Mouse (Mus musculus): Measurements from ENCODE around the gene Gda. TPM values are rescaled to one million over a fixed set of nuclear protein-coding genes. Genes with fewer than 3 reads are reported as not detected.

Gene Gda
- polyA plus RNA-seq, 1 experiment from 2014 or later: 0.24 TPM

- Histone ChIP-seq H3K36me3 (ENCODE audit: control insufficient read depth, insufficient read depth, low read length) (no peaks in the 10 kb centered on the region), H3K9ac (ENCODE audit: low read depth, low read length) (no peak overlapping the region), H3K27me3 (ENCODE audit: control insufficient read depth, insufficient read depth, low read length) (no peaks in the 10 kb centered on the region), H3K27ac (ENCODE audit: low read depth, low read length) (no peak overlapping the region), H3K4me2 (replicated peaks; ENCODE audit: low read depth, low read length) (no peak overlapping the region), H3K9me3 (ENCODE audit: control insufficient read depth, low read length) (no peaks in the 10 kb centered on the region), H3K4me1 (ENCODE audit: control insufficient read depth, insufficient read depth, low read length) (no peaks in the 10 kb centered on the region), H3K4me3 (ENCODE audit: low read length) (no peak overlapping the region)
- no peak for ATAC-seq (ENCODE audit: low FRiP score, low TSS enrichment)
- WGBS: 70% methylated on average over 2 of the region's 2 CpGs
Measured at GRCm38 (mm10) chr19:21386842-21387241, 86.4 kb downstream of the Gda start.

DNA sequence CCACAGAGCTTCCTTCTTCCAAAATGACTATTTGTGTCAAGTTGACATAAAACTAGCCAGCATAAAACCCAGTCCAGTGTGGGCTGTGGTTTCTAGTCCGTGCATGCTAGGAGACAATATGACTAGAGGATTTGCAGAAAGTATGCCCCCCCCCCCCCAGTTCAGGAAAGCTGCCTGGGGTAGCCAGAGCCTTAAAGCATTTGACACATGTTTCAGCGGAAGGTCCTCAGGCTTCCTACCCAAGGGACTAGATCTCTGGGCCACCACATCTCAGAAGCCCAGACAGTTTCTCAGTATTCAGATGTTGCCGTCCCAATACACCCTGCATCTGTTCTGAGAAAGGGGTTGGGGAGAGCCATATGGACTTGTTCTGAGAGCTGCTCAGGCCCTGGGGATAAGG lies 89.0 kb downstream of the Gda start:
- Histone ChIP-seq H3K4me2 (replicated peaks; ENCODE audit: low read depth, low read length) (no peak overlapping the region), H3K4me3 (ENCODE audit: low read length) (no peak overlapping the region), H3K9ac (ENCODE audit: low read depth, low read length) (no peak overlapping the region), H3K4me1 (ENCODE audit: control insufficient read depth, insufficient read depth, low read length) (no peaks in the 10 kb centered on the region), H3K27me3 (ENCODE audit: control insufficient read depth, insufficient read depth, low read length) (no peaks in the 10 kb centered on the region), H3K36me3 (ENCODE audit: control insufficient read depth, insufficient read depth, low read length) (no peaks in the 10 kb centered on the region), H3K9me3 (ENCODE audit: control insufficient read depth, low read length) (no peaks in the 10 kb centered on the region), H3K27ac (ENCODE audit: low read depth, low read length) (no peak overlapping the region)
- 80% methylated on average over 3 of the region's 3 CpGs for WGBS
- no peak for ATAC-seq (ENCODE audit: low FRiP score, low TSS enrichment)

DNA sequence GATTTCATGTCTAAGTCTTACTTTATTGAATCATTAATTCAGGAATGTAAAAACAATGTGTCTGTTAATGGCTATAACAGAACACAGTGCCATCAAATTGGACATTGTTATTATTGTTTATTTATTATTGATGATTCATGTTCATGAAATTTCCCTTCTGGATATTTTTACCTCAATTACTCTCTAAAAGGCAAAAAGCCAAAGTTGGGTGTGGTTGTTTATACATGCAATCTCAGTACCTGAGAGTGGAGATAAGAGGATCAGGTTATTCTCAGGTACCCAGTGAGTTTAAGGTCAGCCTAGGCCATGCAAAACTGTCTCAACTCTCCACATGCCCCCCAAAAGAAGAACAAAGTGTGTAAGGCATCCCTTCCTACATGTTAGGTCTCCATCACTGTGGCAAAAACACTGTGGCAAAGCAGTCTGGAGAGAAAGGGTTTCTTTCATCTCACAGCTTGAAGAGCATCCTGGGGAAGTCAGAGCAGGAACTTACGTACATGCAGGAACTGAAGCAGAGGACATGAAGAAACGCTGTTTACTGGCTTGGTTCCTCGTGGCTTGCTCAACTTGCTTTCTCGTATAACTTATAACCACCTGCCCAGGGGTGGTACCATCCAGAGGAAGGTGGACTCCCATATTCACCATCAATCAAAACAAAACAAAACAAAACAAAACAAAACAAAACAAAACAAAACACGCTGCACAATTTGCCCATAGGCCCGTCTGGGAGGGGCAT lies 89.6 kb downstream of the Gda start:
- Histone ChIP-seq H3K36me3 (ENCODE audit: control insufficient read depth, insufficient read depth, low read length) (no peaks in the 10 kb centered on the region), H3K9me3 (ENCODE audit: control insufficient read depth, low read length) (no peaks in the 10 kb centered on the region), H3K27me3 (ENCODE audit: control insufficient read depth, insufficient read depth, low read length) (no peaks in the 10 kb centered on the region), H3K4me3 (ENCODE audit: low read length) (no peak overlapping the region), H3K9ac (ENCODE audit: low read depth, low read length) (no peak overlapping the region), H3K27ac (ENCODE audit: low read depth, low read length) (no peak overlapping the region), H3K4me2 (replicated peaks; ENCODE audit: low read depth, low read length) (no peak overlapping the region), H3K4me1 (ENCODE audit: control insufficient read depth, insufficient read depth, low read length) (no peaks in the 10 kb centered on the region)
- no peak for ATAC-seq (ENCODE audit: low FRiP score, low TSS enrichment)
- WGBS: 81% methylated on average over 6 of the region's 6 CpGs

DNA sequence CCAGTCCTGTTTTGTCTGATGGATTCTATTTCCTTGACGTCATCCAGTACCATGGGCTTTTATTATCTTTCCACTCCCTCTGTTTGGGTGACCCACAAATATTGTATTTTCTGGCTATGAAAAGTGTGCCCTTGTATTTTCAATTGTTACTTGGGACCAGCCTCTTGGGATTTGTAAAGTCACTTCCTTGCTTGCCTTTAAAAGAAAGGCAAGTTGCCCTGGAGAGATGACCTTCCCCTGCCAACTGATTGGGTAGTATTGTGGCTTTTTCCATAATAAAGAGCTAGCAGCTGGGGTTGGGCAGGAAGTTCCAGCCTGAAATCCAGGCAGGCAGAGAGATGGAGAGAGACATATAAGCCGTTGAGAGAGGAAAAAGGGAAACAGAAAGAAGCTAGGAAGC lies 91.5 kb downstream of the Gda start:
- H3K4me2 ChIP-seq (replicated peaks; ENCODE audit: low read depth, low read length): no peak overlapping the region
- WGBS: 58% methylated on average over 2 of the region's 2 CpGs

GRCm38 (mm10) chr19:21379195-21379594 lies 94.0 kb downstream of the Gda start:
- no peaks in the 10 kb centered on the region for H3K36me3 ChIP-seq (ENCODE audit: control insufficient read depth, insufficient read depth, low read length)
- H3K27me3 ChIP-seq (ENCODE audit: control insufficient read depth, insufficient read depth, low read length): no peaks in the 10 kb centered on the region
- H3K9me3 ChIP-seq (ENCODE audit: control insufficient read depth, low read length): no peaks in the 10 kb centered on the region
- no peak overlapping the region for H3K9ac ChIP-seq (ENCODE audit: low read depth, low read length)
- H3K4me2 ChIP-seq (replicated peaks; ENCODE audit: low read depth, low read length): no peak overlapping the region
- no peak overlapping the region for H3K4me3 ChIP-seq (ENCODE audit: low read length)
- no peaks in the 10 kb centered on the region for H3K4me1 ChIP-seq (ENCODE audit: control insufficient read depth, insufficient read depth, low read length)
- no peak overlapping the region for H3K27ac ChIP-seq (ENCODE audit: low read depth, low read length)
- WGBS: 94% methylated on average over 5 of the region's 5 CpGs
- no peak for ATAC-seq (ENCODE audit: low FRiP score, low TSS enrichment)

More for the DNA sequence above, 91.5 kb downstream of the Gda start:
- Histone ChIP-seq H3K9ac (ENCODE audit: low read depth, low read length) (no peak overlapping the region), H3K9me3 (ENCODE audit: control insufficient read depth, low read length) (no peaks in the 10 kb centered on the region), H3K36me3 (ENCODE audit: control insufficient read depth, insufficient read depth, low read length) (no peaks in the 10 kb centered on the region), H3K27ac (ENCODE audit: low read depth, low read length) (no peak overlapping the region), H3K4me3 (ENCODE audit: low read length) (no peak overlapping the region), H3K27me3 (ENCODE audit: control insufficient read depth, insufficient read depth, low read length) (no peaks in the 10 kb centered on the region), H3K4me1 (ENCODE audit: control insufficient read depth, insufficient read depth, low read length) (no peaks in the 10 kb centered on the region)
- ATAC-seq (ENCODE audit: low FRiP score, low TSS enrichment): no peak

DNA sequence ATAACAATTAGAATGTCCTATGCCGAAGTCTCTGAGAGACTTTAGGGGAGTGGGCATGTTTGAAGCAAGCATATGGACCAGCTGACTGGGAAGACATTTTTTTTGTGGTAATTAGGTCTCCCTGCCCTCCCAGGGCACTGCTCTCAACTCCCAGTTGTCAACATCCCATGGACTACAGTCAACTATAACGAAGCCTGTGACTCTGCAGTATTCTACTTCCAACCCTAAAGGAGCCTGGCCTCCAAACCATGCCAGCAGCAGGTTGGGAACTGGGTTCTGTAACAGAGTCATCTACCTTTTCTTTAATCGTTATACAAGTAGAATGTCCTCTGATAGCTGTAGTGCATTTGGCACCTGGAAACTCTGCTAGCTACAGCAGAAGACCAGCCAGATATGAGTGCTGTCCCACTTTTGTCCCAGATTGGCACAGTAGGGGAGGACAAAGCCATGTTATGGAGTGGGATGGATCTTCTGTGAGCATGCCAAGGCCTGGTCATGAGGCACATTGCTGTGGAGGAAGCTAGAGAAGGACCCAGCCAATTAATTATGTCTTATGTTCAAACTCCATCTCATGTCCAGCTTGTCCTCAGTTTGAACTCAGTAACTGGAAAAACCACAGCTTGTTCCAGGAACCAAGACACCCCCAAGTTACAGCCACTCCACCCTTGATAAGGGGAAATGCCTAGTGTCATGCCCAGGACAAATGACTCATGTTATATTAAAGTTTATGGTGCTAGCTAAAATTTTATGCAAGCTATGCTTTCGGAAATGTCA lies 96.6 kb downstream of the Gda start:
- H3K36me3 ChIP-seq (ENCODE audit: control insufficient read depth, insufficient read depth, low read length): no peaks in the 10 kb centered on the region
- WGBS: 93% methylated on average over 4 of the region's 4 CpGs
- no peak overlapping the region for H3K4me2 ChIP-seq (replicated peaks; ENCODE audit: low read depth, low read length)

GRCm38 (mm10) chr19:21373073-21373755 lies 100.0 kb downstream of the Gda start:
- Histone ChIP-seq H3K36me3 (ENCODE audit: control insufficient read depth, insufficient read depth, low read length) (no peaks in the 10 kb centered on the region), H3K9ac (ENCODE audit: low read depth, low read length) (no peak overlapping the region), H3K27me3 (ENCODE audit: control insufficient read depth, insufficient read depth, low read length) (no peaks in the 10 kb centered on the region), H3K4me3 (ENCODE audit: low read length) (no peak overlapping the region), H3K27ac (ENCODE audit: low read depth, low read length) (no peak overlapping the region), H3K4me1 (ENCODE audit: control insufficient read depth, insufficient read depth, low read length) (no peaks in the 10 kb centered on the region), H3K4me2 (replicated peaks; ENCODE audit: low read depth, low read length) (no peak overlapping the region), H3K9me3 (ENCODE audit: control insufficient read depth, low read length) (peaks cover 5% of the 10 kb centered on the region; the same call in 1 of the 2 replicates)
- 53% methylated on average over 11 of the region's 11 CpGs for WGBS
- peak; percentile 35; the same call in 1 of the 2 replicates for ATAC-seq (ENCODE audit: low FRiP score, low TSS enrichment)

More for the DNA sequence above, 96.6 kb downstream of the Gda start:
- ATAC-seq (ENCODE audit: low FRiP score, low TSS enrichment): no peak
- Histone ChIP-seq H3K9ac (ENCODE audit: low read depth, low read length) (no peak overlapping the region), H3K9me3 (ENCODE audit: control insufficient read depth, low read length) (no peaks in the 10 kb centered on the region; the same call in 1 of the 2 replicates), H3K27me3 (ENCODE audit: control insufficient read depth, insufficient read depth, low read length) (no peaks in the 10 kb centered on the region), H3K27ac (ENCODE audit: low read depth, low read length) (no peak overlapping the region), H3K4me3 (ENCODE audit: low read length) (no peak overlapping the region), H3K4me1 (ENCODE audit: control insufficient read depth, insufficient read depth, low read length) (no peaks in the 10 kb centered on the region)

GRCm38 (mm10) chr19:21372395-21373072 lies 100.7 kb downstream of the Gda start:
- Histone ChIP-seq H3K9ac (ENCODE audit: low read depth, low read length) (no peak overlapping the region), H3K9me3 (ENCODE audit: control insufficient read depth, low read length) (peaks cover 5% of the 10 kb centered on the region; the same call in 1 of the 2 replicates), H3K4me3 (ENCODE audit: low read length) (no peak overlapping the region), H3K27me3 (ENCODE audit: control insufficient read depth, insufficient read depth, low read length) (no peaks in the 10 kb centered on the region), H3K4me1 (ENCODE audit: control insufficient read depth, insufficient read depth, low read length) (no peaks in the 10 kb centered on the region), H3K27ac (ENCODE audit: low read depth, low read length) (no peak overlapping the region), H3K4me2 (replicated peaks; ENCODE audit: low read depth, low read length) (no peak overlapping the region), H3K36me3 (ENCODE audit: control insufficient read depth, insufficient read depth, low read length) (no peaks in the 10 kb centered on the region)
- WGBS: 76% methylated on average over 12 of the region's 12 CpGs
- ATAC-seq (ENCODE audit: low FRiP score, low TSS enrichment): no peak
